Mouse (Mus musculus) heart, adult 18-20 months (tissue): ENCODE measurements around the gene Olfr492. TPM values are rescaled to one million over a fixed set of nuclear protein-coding genes. Genes with fewer than 3 reads are reported as not detected.

Source experiments
- DNase-seq, 2 experiments: peaks; one replicate each; pipeline ENCODE4 v3.0.0; 2021 to 2022; ENCODE audit warnings: mixed read lengths in 1 of 2
- long read RNA-seq, 2 experiments: library from polyadenylated mRNA; stranded (forward); transcript quantifications; one replicate each; pipeline ENCODE4 v2.0.0; 2021
- total RNA-seq, 2 experiments: library from RNA; stranded (reverse); gene quantifications; 2 replicates each; pipeline ENCODE4 v1.2.3; 2021

Gene Olfr492
- not detected for total RNA-seq
- long read RNA-seq, experiment 1: 0 reads
- long read RNA-seq, experiment 2: 0 reads

DNA sequence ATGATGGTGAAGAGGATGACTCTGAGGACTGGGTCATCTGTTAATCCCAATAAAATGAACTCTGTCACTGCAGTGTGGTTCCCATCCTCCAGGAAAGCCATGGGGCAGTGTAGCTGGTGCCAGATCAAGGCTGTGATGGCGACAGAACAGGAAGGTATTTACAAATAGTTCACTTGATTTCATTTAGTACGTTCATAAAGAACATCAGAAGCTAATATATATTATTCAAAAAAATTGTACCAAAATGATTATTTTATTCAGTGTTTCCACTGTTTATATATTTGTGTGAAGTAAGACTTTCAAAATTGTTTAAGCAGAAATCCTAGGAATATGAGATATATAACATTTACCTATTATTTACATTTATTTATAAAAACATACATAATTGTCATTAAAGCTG, at the start of gene Olfr492:
TSS of gene Olfr492 (minus strand) at position 101 of the 400 bp plus-strand sequence.
- DNase-seq: no peak

- no peak for DNase-seq
Observed at GRCm38 (mm10) chr7:108365035-108365434, 41.6 kb upstream of the Olfr492 start, which contains the start of gene Olfr494. Gene Olfr494, plus strand, starts transcription at chr7:108365335.

DNA sequence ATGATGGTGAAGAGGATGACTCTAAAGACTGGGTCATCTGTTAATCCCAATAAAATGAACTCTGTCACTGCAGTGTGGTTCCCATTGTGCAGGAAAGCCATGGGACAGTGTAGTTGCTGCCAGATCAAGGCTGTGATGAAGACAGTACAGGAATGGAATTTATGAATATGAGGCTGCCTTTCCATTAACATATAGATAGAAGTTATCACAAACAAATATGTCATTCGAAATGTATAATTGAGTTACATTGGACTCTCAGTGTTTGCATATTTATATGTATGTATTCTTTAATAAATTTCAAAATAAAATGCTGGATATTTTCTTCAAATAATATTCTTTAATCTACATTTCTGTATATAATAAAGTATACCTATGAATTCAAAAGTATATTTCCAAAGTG, 23.4 kb upstream of the Olfr492 start, which contains the start of gene Olfr493:
TSS of gene Olfr493 (minus strand) at position 101 of the 400 bp plus-strand sequence.
- no peak for DNase-seq

DNA sequence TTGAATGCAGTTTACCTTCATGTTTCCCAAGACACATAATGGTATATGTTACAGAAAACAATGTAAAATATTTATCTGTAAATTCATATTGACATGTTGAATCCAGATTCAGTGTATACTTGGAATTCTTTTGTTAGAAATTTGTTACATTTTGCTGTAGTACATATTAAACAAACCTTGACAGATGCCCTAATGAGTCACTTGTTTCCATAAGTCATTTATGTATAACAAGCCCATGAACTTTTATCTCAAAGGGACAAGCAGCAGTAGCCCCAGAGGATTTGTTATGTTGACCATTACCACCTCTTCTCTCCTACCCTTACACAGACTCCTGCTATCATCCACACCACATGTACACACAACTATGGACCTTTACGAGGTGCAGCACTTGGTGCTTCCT, 10.3 kb downstream of the Olfr492 start, which contains the start of gene Olfr491:
TSS of gene Olfr491 (plus strand) at position 301 of the 400 bp plus-strand sequence.
- no peak for DNase-seq

DNA sequence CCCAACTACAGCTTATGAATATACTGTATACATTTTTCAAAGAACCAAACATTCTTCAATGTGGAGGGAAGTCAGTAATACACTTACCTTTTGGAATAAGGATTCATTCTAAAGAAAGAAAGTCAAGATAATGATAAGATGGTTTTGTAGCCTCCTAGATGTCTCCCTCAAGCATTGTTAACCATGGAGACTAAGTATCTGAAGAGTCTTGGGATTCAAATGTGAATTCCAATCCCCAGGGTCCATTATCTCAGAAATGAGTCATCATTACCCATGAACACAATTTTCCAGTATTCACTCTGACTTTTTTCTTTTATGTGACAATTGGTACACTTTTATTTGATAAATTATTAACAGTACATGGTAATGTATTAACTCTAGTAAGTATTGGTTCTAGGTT, 34.6 kb downstream of the Olfr492 start, which contains the start of gene Olfr490:
TSS of gene Olfr490 (minus strand) at position 101 of the 400 bp plus-strand sequence.
- no peak for DNase-seq

Other genes starting within 250 kb of the Olfr492 start
- not detected for gene Olfr481, start 243.8 kb downstream of the Olfr492 start, total RNA-seq
- gene Olfr482, start 226.1 kb downstream of the Olfr492 start, total RNA-seq: 1 to 10 TPM in 1 of 2 experiments, under 1 TPM in 1; 0.87 to 1.1 TPM
- not detected for gene Olfr483, start 222.8 kb downstream of the Olfr492 start, total RNA-seq
- gene Olfr484, start 196.2 kb downstream of the Olfr492 start, total RNA-seq: not detected
- not detected for gene Olfr485, start 163.8 kb downstream of the Olfr492 start, total RNA-seq
- gene Olfr486, start 150.9 kb downstream of the Olfr492 start, total RNA-seq: not detected
- gene Olfr487, start 109.0 kb downstream of the Olfr492 start, total RNA-seq: not detected
- not detected for gene Olfr488, start 65.3 kb downstream of the Olfr492 start, total RNA-seq
- gene Olfr490, start 34.7 kb downstream of the Olfr492 start, total RNA-seq: not detected
- not detected for gene Olfr491, start 10.2 kb downstream of the Olfr492 start, total RNA-seq
- gene Olfr493, start 23.3 kb upstream of the Olfr492 start, total RNA-seq: not detected
- not detected for gene Olfr494, start 41.7 kb upstream of the Olfr492 start, total RNA-seq
- gene Olfr495, start 69.5 kb upstream of the Olfr492 start, total RNA-seq: not detected
- not detected for gene Olfr497, start 96.7 kb upstream of the Olfr492 start, total RNA-seq
- gene Olfr498, start 141.7 kb upstream of the Olfr492 start, total RNA-seq: not detected
- gene Olfr502, start 201.4 kb upstream of the Olfr492 start, total RNA-seq: not detected
- not detected for gene Olfr503, start 220.9 kb upstream of the Olfr492 start, total RNA-seq
- gene Olfr504, start 242.1 kb upstream of the Olfr492 start, total RNA-seq: not detected